Mouse (Mus musculus) spleen, adult 18-20 months (tissue): Measurements from ENCODE around the gene Lonrf2.

Experiments
- DNase-seq, 2 experiments: peaks; one replicate each; pipeline ENCODE4 v3.0.0; 2022; ENCODE audit warnings: mixed read lengths in 2 of 2

Gene Lonrf2

DNA sequence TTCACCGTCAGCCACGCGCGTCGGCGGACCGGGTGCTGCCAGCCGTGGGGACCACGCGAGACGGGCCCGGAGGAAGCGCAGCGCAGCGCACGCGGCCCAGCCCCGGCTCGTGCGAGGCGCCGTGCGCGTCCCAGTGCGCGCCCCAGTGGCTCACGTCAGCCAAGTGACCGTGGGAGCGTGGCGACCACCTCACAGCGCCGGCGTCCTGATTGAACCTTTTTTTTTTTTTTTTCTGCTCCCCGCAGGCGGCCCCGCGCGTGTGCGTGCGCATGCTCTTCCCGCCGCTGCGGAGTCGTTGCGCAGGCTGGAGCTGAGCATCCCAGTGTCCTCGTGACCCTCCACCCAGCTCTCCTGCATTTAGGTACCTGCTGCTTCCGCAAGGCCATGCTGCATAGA is at the start of gene Lonrf2:
Gene Lonrf2 (minus strand): TSS at position 235 of the 396 bp plus-strand sequence.
- no peak for DNase-seq

DNA sequence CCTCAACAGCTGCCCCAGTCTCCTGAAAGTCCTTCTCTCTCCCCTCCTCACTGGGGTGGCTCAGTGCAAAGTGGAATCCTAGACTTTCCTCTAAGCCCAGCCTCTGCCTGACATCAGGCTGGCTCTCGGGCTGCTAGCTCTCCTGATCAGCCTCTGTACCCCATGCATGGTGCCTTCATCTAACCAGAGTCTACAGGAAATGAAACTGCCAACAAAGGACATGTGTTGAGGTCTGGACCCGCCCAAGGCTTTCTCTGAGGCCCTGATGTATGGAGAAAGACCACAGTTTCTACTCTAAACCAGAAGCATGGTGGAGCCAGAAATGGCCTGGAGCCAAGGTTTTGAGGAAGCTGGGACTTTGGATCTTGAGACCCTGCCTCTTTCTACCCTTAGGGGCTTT is 49.4 kb upstream of the Lonrf2 start:
- DNase-seq = peak in 1 of 2 experiments; percentile 11

DNA sequence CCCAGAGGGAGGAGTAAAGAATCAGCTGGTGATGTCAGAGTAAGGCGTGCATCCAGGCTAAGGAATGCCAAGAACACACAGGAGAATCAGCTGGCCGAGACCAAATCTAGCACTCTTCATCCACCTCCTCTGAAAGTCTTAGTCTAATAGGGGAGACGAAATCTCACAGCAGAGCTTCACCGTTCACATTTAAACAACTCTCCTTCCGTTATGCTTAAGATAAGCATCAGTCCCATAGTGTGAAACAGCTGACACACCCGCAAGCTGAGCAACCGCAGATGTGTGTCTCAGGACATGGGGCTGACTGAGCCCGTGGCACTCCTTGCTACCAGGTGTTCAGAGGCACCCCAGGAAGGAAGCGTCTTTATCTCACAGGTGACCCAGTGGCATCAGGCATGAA is 47.3 kb upstream of the Lonrf2 start:
- no peak for DNase-seq

DNA sequence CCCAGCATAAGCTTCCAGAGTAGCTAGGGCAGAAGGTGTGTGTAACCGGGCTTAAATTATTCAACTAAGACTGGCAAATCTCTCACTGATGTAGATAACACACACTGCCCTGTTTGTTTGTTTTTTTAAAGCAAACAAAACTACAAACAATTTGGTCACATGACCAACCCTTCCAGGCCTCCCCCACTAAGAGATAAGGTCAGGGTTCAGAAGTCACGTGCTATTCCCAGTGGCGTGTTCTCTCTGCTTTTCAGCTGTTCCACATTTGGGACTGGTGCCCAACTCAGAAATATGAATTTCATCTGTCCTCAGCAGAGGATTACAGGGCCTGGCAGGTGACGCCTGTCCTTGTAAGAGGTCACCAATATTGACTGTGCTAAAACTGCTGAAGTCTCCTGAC is 46.2 kb upstream of the Lonrf2 start:
- DNase-seq = no peak

DNA sequence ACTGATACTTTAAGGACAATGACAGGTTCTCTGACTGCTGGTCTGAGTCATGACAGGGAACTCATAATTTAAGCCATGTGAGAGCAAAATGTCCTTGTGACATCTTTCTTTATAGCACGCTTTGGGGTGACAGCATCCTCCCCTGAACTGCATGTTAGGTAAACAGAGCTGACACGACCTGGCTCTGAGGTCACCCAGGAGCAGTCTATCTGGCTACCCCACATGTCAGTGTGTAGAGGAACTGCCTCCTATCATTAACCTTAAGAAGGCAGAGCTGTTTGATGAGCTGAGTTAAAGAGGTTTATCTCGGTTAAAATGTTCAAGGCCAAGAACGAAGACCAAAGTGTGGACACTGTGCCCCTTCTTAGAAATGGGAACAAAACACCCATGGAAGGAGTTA is 44.9 kb upstream of the Lonrf2 start:
- no peak for DNase-seq

DNA sequence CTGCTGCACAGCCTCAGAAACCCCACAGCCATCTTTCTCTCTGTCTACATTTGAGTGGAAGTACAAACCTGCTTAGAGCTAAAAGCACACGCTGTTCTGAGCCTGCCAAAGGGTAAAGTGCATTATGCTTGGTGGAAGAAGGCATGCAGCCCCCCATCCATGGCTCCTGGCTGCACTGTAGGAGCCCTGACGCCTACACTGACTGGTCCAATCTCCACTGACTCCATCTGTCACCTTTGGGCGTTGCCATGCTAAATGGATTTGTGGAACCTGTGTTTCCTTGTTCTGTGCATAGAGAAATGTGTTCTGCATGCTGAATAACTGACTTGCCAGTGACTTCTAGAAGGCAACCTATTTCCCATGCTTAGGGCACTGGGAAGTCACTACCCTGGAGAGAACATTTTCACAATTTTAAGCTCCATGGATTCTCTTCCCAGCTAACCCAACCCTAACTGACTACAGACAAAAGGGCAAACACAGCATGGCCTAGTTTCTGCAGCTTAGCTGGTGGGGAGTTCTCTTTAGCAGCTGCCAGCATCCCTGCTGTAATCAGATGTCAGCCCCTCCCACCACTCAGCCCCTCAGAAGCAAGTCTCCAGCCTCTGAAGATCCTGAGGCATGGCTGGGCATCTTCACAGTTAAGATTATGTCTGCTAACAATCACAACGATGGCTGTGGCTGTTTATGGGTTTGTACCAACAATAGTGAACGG is 40.3 kb upstream of the Lonrf2 start:
- no peak for DNase-seq

DNA sequence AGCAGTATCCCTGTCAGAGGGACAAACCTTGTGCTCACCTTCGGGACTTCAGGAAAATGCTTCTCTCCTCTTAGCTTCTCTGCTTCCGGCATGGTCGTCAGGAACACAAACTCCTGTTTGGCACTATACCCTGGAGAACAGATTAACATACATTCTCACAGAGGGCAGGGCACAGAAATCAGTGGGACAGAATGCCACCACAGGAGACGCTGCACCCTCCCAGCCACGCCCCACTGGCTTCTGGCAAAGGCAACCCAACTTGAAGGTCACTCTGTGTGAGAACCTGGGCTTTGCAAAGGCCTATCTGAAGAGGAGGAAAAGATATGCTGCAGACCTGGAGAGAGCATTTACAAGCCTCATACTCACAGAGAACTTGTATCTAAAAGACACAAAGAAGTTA is 37.4 kb upstream of the Lonrf2 start:
- DNase-seq = no peak

DNA sequence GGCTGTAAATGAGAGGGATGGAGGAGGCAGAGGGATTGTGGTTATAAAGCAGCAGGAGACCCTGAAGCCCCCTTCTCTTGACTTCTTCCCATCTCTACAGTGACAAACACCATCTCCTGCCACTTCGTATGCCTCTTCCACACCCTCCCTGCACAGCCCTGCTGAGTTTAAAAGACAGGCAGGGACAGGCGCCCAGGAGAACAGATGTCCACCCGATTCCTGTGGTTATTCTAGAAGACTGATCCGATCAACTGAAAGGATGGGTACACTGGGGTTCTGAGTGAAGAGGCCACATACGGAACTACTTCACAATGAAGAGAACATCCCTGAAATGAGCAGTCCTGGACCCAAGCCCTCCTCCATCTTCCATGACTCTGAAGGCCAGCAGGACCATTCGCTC is 35.3 kb upstream of the Lonrf2 start:
- no peak for DNase-seq

DNA sequence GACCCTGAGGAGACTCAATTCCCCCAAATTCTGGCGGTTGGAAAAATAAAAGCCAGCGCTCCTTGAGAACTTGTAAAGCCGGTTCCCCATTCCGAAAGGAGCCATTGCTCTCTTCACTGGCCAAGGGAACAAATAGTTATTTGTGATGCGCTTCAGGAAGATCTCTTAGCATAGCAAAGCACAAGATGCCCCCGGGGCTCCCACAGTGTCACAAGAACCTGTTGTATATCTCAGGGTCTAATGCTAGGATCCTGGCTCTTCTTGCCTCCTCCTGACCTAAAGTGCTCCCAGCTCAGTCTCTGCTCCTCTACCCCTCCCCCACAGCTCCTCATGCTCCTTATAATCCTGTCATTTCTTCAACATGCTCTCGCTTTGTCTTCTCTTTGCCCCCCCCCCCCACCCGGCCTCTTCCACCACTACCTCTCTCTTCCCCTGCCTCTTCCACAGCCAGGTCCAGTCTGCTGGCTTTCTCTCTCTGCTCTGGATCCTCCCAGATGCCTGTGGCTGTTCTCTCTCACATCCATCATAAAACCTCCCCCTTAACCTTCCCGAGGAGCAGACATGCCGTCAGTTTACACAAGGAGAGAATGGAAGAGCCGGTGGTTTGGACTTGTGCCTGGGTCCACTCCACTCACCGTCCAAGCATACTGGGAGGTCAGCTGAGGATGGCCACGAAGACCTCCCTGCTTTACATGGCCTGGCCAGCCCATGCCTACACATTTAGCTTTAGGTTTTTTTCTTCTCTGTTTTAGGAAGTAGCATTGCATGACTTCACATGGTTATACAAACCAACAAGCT is 33.1 kb upstream of the Lonrf2 start:
- no peak for DNase-seq

DNA sequence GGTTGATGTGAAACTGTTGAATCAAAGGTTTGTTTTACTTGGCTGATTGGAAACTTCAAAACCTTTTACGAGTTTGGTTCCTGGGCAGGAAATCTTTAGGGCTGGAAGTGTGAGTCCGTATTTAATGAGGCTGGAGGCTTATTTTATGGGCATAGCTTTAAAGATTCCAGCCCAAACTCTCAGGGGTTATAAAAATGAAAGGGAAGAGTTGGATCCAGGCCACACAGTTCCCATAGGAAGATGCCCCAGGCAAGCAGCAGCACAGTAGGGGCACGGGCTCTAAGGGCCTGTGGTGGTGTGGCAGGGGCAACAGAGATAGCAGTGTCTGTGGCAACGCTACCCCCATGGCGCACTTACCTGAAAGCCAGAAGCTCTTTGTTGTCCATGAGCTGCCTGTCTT is 29.7 kb upstream of the Lonrf2 start:
- no peak for DNase-seq

DNA sequence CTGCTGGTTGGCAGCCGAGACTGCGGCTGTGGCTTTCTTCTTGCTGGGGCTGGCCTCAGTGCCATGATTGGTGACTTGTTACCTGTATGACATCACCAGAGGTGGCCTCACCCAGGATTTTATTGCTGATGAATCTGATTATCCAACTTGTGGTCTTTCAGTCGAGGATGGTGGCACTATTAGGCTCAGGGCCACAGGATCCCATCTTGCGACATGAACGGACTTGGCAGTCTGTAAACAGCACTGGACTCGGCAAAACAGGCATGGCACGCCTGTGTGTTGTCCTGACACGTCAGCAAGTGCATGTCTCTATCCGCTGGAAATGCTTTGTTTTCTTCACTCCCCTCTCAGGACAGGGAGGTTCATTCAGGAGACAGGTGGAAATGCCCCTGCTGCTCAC is 27.8 kb upstream of the Lonrf2 start:
- no peak for DNase-seq

DNA sequence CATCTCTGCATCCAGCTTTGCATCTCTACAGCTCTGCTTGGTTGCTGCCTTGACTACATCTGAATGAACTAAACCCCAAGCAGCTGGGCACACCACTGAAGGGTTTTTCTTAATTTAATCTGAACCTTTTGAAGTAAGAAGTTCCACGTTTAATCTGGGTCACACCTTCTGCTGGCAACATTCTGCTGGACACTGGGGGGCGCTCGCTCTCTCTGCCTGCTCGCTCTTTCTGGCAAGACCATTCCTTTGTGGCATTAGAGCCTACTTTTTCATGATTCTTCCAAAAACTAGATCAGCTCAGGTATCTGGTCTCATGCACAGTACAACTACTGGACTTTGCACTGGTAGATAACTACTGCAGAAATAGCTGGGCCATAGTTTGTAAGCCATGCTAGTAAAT is 25.7 kb upstream of the Lonrf2 start:
- DNase-seq = peak in 1 of 2 experiments; percentile 22

DNA sequence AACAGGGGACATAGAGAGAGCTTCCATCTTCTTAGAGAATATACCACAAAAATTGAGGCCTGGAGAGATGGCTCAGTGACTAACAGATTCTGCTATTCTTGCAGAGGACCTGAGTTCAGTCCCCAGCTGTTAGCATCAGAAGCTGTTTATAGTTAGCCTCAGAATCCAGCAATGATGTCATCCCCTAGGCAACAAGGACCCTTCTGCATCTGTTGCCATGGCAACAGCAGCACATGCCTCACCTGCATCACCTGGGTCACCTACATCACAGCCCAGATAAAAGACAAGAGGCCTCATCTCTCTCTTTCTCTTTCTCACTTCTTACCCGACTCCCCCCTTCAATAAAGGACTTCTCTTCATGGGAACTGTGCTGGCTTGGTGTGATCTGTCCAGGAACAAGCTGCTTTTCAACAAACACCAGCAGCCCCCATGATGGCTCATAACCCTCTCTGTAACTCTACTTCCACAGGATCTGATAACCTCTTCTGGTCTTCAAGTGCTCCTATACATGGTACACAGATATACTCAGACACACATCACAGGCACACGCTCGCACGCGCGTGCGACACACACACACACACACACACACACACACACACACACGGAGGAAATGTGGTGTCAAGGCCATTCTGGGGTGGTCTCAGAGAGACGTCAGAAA is 24.5 kb upstream of the Lonrf2 start:
- no peak for DNase-seq

DNA sequence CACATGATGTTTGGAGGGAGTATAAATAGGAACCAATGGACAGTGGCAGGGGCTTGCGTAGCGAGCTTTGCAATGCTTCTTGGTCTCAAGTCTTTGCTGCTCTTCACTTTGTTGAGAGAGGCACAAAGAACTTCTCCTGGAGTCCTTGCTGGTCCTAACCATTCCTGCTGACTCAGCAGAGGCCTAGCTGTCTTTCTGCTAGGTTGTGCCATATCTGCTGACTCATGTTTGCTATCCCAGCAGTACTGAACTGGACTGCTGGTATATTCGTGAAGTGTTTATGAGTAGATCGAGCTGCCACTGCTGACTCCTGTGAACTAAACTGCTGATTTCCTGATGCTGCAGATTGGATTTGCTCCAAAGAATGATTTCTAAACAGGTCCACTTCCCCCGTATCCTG is 23.7 kb upstream of the Lonrf2 start:
- no peak for DNase-seq

DNA sequence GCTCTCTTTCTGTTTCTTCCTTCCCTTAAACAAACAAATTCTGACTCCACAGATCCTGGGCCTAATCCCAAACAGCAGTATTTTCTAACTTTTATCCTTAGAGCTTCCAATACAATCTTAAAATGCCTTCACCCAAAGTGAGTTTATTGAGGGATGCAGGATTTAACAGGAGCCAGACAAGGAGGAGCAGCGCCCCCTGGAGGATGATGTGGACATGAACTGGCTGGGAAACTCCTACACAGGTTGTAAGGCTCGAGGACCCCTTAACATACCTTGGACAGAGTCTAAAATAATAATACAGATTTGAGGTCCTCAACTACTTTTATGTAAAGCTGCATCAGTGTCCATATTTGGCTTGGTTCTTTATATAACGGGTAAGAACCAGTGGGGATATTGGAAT is 19.7 kb upstream of the Lonrf2 start:
- peak in 1 of 2 experiments; percentile 31 for DNase-seq

DNA sequence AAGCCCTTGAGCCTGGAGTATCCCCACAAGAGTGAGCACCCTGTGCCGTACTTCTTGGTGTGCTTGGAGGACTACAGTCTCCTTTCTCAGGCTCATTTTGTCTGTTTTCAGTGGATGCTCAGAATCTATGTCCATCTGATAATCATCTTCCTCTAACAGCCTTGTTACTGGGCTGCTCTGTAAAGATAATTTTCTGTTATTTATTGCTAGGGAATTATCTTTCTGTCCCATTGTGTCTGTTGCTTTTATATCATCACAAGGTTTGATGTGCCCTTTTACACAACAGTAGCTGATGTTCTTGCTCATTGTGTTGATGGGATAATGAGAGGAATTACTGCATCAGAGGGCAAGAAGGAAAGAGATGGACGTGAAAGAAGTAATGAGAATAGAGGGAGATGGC is 15.7 kb upstream of the Lonrf2 start:
- DNase-seq = no peak

DNA sequence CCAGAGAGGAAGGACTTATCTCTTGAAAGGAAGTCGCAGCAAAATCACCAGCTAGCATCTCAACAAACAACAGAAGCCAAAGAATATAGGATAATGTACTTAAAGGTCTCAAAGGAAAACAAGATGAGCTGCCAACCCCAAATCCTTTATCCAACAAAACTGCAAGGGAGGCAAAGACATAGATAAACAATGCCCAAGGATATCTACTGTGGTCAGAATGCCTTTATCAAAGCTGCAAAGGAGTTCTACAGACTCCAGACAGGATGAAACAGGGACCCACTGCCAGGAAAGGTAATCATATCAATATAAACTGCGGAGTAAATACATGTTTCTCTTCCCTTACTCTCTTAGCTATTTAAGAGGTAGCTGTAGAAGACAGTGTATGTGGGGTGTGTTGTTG is 14.1 kb upstream of the Lonrf2 start:
- DNase-seq = no peak

DNA sequence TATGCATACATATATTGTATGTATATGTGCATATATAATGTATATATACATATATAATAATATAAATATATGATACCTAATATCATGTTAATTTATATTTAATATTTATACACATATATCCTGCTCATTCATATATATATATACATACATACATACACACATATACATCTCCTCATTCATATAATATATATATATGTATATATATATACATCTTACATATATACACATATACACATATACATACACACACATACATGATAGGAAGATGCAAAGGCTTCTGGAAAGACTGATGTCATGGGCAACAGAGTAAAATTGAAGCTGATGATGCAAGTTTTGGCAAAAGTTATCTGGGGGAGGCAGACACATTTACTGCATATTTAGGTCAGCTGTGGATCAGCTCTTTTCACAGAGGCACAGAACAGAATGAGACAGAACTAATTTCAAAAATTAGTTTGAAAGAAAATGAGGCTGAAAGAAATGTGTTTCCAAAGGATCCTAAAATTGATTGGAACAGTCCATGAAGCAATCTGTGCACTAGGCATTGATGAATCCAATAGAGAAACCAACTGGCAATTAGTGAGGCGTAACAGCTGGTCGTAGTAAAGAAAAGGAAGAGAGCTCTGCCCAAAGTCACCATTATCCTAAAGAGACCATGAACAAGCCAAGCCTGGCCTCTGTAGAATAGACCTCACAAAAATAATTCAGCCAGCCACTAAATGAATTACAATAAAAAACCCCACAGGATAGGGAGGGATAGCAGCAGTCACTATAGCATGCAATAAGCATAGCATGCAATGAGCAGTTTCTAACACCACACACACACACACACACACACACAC is 12.2 kb upstream of the Lonrf2 start:
- no peak for DNase-seq

DNA sequence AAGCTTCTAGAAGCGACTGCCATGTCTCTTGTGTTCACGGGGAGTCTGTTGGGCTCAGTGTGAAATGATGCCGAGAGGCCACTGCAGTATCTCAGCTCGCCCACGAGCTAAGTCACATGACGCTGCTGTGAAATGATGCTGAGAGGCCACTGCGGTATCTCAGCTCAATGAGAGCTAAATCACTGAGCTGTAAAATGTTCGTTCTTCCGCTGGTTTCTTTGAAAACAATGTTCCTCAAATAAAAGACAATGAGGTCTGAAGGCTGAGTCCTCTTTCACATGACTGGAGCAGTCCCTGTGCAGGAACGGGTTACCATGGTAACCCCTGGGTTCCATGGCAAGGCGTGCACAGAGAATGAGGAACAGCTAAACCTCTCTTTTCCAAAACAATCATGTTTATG is 11.5 kb upstream of the Lonrf2 start:
- DNase-seq = no peak

DNA sequence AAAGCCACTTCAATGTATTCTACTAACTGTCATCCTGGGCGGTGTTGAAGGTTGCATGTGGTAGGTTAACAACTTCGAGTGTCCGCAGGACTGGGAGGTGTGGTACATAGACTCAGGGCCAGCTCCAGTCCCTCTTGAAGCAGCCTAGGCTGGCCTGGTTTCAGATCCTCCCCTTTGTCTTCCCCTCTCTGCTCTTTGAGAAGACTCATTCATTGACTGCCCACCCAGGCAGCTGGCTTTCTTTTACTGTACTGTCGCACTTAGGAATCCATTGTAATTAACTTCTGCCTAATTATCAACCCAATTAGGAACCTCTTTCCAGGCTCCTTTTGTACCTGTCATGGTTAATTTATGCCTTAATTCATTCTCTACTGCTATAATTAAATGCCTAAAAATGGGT is 6.8 kb upstream of the Lonrf2 start:
- no peak for DNase-seq

DNA sequence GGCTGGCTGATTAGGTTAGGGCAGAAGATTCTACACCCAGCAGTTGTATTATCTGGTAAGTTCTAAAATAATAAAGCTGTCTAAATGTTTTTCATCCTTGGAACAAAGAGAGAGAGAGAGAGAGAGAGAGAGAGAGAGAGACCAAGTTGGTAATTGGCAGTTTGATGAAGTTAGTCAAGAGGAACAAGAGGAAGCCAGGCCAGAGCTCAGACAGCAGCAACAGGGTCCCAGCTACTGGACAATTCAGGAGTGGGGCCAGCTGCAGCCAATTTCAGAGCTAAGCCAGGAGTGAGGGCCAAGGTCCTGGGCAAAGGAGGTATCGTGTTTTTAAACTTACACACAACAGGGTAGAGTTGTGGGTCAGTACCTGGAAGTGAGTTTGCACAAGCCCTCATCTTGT is 6.3 kb upstream of the Lonrf2 start:
- no peak for DNase-seq

DNA sequence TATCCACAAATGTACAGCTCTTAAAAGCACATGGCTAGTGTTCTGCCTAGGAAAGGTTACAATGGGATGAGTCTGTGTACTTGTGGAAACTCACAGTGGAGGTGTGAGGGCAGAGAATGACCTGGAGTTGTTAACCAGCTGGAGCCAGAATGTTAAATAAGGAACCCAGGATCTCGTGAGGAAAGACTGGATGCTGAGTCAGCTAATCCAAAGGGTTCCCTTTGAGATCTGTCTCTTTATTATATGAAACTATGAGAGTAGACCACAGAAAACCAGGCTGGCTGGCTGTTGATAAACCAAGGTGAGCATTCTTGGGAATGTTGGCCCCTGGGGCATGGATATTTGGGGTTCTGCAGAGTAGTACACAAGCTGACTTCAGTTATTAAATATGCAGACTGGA is 3.4 kb upstream of the Lonrf2 start:
- DNase-seq = no peak
